Mouse (Mus musculus) adrenal gland (tissue): ENCODE results near the gene Creb3l1.

Source experiments
- intact Hi-C: fragments of 180-260 bp; cut with DNase I; formaldehyde crosslinking; loops from one replicate; pipeline ENCODE4 v1.15.1; 2025
- long read RNA-seq, 2 experiments: library from polyadenylated mRNA; unstranded; transcript quantifications; one replicate each; pipeline ENCODE4 v2.0.0; 2020; ENCODE audit warnings: borderline replicate concordance in 1 of 2; ENCODE audit not compliant: insufficient replicate concordance in 1 of 2

Creb3l1 gene
- long read RNA-seq, experiment 1, partial matches to known transcripts: 1 of 1 reads
- long read RNA-seq, experiment 1, other reads (novel, unspliced or antisense): 0 of 1 reads
- long read RNA-seq, experiment 2, partial matches to known transcripts: 3 of 6 reads
- long read RNA-seq, experiment 2, other reads (novel, unspliced or antisense): 0 of 6 reads

DNA sequence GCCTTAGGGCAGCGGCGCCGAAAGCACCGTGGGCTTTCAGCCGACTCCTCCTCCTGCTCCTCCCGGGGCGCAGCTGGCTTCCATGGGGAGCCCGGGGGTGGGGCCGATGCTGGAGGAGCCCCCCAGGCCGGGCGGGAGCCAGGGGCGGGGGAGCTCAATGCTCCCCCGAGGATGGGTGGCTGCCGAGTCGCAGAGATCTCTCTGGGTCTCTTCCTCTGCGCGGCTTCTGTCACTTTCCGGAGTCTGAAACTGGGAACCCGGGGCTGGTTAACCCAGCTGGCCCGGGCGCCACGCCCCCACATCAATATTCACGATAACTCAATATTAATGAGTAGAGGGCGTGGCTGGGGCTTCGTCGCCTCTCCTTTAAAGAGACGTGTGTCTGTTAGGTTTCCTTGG, at the start of gene Creb3l1:
Gene Creb3l1, minus strand, starts transcription at position 229 of the 399 bp plus-strand sequence.
- intact Hi-C loops: no loop called here

DNA sequence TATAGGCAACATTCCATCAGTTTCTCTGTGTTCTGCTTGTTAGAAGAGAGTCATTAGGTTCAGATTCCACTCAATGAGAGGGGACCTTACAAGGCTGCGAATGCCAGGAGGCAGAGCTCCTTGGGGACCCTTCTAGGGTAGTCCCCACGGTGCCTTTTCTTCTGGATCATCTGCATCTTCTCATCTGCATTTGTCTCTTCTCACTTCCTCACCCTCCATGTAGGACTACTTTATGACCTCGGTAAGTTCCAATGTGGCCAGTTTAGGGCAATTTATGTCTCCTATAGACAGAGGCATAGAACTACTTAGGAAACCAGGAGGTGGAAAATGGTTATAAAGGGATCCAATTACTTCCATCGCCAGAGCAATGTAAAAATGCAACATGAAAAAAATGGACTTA, 46.8 kb upstream of the Creb3l1 start:
- intact Hi-C loops: no loop called here

DNA sequence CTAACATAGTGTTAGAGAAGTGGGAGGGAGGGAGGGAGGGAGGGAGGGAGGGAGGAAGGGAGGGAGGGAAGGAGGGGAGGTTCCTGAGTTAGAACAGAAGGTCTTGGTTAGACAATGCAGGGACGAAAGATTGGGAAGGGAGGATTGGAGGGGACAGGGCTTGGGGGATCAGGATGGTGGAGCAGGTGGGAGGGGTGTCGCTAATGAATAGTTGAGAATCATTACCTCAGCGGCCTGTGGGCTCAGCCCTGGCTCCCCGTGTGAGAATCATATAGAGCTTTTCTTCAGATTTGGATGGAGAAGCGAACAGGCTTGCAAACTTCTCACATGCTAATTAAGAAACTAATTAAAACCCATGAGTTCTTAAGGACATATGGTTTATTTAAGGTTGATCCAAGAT, 45.3 kb upstream of the Creb3l1 start:
- intact Hi-C loops: no loop called here

DNA sequence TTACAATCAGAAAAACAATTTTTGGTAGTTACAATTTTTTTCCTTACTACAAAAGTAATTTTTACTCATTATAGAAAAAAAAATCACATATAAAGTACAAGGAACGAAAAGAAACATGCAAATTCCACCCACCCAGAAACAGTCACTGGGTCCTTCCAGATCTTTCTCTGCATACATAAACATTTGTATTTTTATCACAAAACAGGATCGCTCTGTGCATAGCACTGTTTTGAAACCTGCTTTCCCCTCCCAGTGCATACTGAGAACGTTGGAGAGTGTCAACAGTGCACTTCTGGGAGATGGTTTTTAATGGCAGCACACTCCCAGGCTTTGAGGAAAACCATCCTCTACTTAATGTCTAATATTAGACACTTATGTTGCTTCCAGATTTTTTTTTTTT, 43.3 kb upstream of the Creb3l1 start:
- intact Hi-C loops: no loop called here

DNA sequence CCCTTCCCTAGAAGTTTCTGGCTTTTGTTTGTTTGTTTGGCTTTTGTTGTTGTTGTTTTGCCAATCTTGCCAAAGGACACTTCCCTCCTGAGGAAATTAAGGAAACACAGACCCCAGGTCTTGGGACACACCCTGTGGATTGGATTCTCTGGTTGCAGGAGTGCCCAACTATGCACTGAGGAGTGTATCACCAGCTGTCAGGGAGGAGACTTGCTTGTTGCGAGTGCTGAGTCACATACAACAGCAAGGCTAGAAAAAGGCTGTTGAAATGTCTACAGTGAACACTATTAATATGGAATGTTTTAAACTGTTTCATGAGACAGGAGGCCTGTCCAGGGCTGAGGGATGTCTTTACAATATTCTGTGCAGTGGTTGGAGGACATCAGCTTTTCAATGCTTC, 42.6 kb upstream of the Creb3l1 start:
- intact Hi-C loops: no loop called here

DNA sequence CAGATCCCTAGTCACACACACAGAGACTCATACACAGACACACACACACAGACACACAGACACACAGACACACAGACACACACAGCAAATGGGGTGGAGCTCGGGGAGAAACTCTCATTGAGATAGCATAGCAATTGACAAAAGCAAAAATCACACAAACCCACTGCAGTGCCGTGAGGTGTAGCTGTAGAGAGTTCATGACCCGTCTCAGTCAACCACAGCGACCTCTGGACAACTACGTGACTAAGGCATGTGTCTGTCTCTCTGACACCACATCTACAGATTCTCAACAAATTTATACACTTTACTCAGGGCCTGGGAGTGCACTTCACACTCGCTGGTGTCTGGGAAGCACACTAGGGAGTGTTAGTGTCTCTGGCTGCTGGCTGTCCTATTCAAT, 41.6 kb upstream of the Creb3l1 start:
- intact Hi-C loops: no loop called here

DNA sequence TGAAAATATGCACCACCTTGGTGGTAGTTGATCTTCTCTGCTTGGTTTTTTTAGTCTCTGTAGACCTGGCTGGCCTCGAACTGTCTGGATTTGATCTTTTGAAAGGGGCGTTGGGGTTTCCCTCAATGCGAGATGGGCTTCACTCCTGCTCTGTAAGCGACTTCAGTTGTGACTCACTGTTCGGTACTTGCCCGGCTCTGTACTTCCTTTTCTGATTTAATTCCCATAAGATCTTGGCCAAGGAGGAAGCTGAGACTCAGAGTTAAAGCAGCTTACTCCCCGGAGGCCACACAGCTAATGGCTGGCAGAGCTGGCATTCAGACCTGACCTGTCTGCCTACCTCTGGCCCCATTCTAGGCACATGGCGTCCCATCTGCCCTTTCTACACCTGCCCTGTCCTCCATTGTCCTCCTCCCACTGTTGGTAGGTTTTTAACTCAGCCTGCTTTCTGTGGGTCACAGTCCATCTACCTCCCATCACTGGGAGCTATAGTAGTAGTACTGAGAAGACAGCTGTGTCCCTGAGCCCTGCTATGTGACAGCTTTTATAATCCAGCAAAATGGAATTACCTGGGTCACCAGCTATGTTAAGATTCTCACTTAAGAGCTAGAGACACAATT, 41.1 kb upstream of the Creb3l1 start:
- intact Hi-C loops: no loop called here

DNA sequence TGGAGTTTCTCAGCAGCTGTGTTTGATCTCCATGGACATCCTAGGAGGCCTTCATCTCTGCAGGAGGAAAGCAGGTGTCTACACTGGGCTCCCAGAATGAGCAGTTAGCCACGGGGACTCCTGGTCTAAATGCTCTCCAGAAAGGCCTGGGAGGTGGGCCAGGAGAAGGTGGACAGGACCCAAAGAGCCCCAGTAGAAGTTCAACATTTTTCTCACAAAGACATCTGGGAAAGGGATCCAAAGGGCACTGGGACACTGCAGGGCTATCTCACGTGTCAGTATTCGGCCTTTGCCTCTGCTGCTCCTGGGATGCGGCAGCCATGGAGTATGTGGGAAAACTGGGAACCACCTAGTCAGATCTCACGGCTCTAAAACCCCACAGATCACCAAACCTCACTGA, 38.8 kb upstream of the Creb3l1 start:
- intact Hi-C loops: no loop called here

DNA sequence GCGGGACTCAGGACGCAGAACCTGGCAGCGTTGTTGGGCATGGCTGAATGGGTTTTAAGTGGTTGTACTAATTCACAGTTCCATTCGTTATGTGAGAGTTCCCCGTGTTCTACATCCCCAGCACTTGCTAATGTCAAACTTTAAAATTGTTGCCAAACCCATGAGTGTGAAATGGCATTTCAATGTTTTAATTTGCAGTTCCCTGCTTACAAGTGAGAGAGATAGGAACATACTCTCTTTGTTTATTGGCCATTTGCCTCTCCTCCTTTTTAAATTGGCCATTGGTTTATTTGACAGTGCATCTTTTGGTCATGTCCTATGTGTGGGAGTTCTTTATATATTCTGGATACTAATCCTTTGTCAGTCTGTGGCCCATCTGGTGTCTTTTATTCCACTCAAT, 37.0 kb upstream of the Creb3l1 start:
- intact Hi-C loops: no loop called here

DNA sequence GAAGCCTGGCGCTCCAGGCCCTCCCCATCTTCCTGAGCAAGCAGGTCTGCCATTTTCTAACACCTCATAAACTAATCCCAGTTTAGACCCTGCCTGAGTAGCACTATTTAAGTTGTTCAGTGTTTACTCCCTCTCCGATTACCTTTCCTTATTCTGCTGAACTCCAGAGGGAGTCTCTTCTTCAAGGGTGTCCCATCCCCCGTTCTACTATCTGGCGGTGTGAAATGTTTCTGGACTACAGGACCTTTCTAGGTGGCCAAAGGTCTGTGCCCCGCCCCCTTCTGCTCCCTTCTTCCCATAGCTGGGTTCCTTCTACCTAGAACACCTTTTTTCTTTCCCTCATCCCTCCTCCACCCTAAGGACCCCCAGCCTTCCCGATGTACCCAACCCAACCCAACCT, 36.0 kb upstream of the Creb3l1 start:
- intact Hi-C loops: no loop called here

DNA sequence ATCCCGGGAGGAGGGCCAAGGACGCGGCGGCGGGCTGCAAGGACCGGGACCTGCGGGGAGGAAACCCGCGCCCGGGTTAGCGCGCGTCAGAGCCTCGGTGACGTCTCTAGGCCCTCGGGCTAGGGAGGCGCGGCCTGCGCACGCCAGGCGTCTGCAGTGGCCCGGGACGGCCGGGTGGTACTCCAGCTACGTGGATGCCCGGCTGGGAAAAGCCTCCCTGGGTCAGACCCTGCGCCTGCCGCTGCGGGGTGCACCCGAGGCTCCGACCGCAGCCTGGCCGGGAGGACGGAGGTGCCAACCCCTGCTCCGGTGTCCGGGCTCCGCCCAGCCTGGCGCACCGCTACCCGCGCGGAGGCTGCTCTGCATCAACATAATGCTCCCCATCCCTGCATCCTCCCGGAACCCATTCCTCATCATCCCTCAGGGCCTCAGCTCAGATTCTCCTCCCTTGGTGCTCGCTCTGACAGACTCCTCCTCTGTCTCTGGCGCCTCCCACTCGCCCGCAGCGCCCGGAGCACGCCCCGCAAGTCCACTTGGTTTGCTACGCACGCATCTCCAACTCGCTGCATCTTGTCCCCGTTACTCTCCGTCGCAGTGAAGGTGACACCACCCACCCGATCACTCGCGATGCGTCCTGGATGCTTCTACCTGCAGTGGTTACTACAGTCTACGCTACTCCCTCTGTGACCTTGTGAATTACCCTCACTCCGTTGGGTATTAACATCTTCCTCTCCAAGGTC, 35.3 kb upstream of the Creb3l1 start:
- intact Hi-C loops: loop anchor here (5.0 kb wide), 2 partner anchors 52 to 117 kb away; no protein-coding TSS in a partner anchor

DNA sequence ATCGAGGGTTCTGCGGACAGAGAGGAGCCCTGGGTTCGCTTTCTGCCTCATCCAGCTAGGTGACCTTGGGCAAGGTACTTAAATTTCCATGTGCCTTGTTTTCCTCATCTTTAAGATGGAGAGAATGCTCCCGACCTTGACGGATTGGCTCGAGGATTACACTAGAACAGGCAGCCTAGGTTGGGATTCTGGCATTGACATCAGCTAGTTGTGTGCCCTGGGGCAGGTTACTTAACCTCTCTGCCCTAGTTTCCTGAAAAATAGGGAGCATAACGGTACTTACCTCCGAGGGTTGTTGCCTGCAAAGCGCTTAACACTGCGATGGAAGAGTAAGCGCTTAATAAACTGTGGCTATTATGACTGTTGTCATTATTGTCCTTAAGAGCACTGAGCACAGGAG, 34.6 kb upstream of the Creb3l1 start:
- intact Hi-C loops: loop anchor here (1.0 to 5.0 kb wide), 3 partner anchors 52 to 117 kb away; no protein-coding TSS in a partner anchor

DNA sequence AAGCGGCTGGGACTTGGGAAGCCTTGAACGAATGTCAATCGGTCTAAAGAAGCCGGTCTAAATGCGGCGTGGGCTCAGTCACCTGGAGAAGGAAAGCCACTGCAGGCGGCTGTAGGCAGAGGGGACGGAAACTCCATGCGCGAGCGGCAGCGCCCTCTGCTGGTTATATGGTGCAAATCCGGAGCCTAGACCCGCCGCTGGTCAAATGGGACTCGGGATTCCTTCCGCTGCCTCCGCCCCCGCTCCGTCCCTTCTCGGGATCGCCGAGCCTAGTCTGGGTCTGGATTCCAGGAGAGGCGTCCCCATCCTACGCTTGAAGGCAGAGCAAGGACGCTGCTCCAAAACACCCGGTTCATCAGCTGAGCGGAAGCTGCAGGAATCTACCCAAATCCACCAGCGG, 34.2 kb upstream of the Creb3l1 start:
- intact Hi-C loops: loop anchor here (1.0 to 5.0 kb wide), 3 partner anchors 51 to 116 kb away; no protein-coding TSS in a partner anchor

DNA sequence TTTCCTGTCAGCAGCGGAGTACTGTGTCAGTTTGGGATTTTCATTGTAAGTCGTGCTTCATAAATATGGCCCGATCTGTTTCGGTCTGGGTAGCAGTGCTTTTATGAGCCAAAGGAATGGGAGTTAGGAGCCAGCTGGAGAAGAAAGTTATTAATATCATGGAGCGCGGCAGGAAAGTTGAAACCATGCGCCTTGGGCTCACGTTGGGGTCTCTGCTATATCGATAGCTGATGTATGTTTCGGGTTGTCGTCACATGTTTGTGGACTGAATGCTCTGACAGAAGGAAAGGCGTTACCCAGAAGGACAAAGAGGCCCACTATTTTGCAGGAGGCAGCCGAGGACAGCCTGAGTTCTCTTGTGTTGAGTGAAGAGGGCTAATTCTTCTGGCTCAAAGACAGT, 32.5 kb upstream of the Creb3l1 start:
- intact Hi-C loops: loop anchor here (5.0 kb wide), 2 partner anchors 49 to 114 kb away; no protein-coding TSS in a partner anchor

DNA sequence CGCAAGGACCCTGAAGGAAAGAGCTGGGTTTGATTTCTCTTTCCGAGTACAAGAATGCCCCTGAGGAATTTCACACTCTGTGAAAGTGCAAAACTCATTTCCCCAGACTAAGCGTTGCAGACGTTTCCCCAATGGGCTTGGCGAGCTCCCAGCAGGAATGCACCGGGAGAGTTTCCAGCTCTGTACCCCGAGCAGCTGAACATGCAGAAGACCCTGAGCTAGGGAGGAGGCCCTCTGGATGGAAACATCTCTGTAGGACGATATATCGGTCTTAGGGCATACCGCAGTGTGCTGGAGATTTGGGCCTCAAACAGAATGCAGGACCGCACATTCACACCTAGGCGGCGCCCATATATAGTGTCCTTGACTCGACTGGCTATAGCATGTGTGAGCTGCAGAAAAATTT, 31.5 kb upstream of the Creb3l1 start:
- intact Hi-C loops: loop anchor here (5.0 kb wide), 2 partner anchors 49 to 114 kb away; no protein-coding TSS in a partner anchor

DNA sequence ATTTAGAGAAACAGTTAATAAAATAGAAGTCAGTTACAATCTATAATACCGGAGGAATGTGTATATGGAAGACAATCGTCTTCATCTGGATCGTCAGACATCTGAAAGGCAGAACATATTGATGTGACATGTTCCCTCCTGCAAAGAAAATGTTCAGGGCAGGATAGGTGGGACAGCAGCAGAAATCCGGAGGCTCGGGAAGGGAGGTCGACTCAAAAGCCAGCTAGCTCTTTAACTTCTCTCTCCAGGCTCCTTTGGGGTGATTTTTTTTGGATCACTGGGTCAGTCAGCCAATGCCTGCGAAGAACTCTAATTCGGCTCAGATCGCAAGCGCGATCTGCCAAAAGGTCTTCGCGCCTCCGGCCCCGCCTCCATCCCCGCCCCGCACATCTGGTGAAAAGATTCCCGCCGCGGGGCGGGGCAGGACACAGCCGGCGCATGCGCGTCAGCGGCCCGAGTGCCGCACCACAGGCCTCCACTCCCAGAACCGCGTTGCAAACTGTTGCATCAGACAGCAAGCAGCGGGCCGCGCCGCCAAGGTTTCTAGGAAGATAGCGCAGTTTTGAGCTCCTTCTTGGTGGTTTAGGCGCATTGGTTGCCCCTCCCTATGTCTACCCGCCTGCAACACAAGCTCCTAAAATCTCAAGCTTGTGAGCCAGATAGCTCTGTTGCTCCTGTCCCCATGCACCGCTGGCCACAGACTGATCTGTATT, 31.0 kb upstream of the Creb3l1 start:
- intact Hi-C loops: loop anchor here (5.0 kb wide), 2 partner anchors 48 to 113 kb away; no protein-coding TSS in a partner anchor

DNA sequence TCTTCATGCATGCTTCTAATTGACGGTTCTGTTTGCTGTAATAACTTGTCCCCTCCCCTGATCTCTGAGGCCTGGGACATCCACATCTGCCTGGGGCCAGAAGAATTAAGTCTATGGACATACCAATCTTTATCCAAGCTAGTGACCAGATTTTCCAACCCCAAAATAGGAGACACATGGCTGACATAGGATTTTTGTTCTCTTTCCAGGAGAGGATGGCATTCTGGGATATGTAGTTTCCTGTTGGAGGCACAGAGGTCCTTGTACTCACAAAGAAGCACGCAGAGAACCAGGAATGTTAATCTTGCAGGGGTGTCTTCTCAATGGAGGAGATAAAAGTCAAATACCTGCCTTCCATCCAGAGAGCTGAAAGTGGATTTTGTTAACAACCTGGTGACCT, 28.5 kb upstream of the Creb3l1 start:
- intact Hi-C loops: no loop called here

DNA sequence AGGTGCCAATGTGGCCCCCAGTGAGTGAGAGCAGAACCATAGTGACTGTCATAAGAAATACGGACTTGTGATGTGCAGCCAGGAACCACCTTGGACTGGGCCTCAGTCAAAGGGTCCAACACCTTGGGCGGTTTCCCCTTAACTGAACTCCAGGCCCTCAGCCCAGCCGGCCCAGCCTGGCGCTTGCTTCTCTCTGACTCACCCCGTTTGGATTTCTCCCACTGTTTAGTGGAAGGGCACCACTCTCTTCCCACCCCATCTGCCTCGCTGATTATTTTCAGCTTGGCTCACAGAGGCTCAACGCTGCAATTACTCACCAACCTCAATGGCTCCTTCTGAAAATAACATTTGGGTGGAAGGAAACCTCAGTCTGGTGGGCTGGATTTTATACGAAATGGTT, 27.9 kb upstream of the Creb3l1 start:
- intact Hi-C loops: no loop called here

DNA sequence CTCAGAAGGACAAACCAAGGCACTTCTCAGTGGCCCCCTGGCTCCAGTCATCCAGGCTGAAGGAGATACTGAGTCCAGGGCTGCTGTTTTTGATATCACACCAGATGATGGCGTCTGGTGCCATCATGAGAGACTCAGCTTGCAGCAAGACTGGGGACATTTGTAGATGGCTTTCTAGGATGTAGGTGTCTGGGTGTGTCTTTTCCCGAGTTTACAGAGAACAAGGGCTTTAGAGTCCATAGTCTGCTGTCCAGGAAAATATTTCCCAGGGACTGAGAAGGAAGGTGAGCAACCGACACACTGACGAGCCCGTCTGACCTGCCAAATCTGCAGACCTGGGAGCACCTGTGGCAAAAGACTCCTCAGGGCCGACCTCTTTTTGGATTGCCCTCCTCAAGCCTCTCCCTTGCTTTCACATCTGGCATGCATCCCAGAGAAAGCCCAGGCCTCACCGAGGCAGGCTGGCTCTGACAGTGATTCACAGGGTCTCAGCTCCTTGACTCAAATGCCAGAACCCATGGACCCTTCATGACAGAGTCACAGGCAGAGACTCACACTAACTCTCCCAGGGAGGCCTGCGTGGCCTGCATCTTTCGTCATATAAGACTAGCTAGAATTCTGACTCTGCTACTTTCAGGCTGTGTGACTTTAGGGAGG, 23.9 kb upstream of the Creb3l1 start:
- intact Hi-C loops: no loop called here

DNA sequence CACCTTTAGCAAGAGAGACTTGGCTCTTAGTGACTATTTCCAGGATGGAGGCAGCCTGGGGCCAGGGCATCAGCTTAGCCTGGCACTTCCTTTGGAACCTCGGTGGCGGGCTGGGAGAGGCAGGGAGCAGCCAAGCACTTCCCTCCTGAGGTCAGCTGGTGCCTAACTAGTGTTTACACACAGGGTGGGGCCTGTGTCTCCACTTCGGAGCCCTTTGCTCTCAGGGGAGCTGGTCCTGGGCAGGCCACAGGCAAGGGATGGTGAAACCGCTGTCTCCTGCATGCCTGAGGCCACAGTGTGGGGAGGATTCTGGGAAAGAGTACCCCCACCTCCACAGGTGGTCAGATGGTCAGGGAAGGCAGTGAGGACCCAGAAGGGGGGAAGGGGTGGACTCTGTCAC, 23.3 kb upstream of the Creb3l1 start:
- intact Hi-C loops: no loop called here

DNA sequence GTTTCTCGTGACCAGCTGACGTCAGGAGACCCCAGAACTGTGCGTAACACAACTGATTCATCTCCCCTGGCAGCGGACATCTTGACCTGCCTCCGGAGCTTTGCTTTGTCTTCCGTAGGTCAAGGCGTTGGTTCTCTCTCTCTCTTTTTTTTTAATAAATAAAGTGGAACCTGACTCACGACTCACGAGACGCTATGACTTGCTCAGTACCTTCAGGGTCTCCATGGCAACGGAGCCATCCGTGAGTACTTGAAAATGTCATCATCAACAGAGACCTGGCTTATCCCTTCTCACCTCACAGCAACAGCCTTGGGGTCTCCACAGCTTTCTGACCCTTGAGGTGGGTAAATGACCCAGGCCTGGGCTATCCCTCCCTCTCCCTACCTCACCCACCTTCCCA, 19.0 kb upstream of the Creb3l1 start:
- intact Hi-C loops: no loop called here
